Mouse (Mus musculus) CH12.LX (cell line): ENCODE results near the gene Tada2b. TPM values are rescaled to one million over a fixed set of nuclear protein-coding genes. Genes with fewer than 3 reads are reported as not detected.

ENCODE experiments used
- DNase-seq: peaks from one replicate; pipeline ENCODE4 v3.0.0-alpha.2; 2013; ENCODE audit errors: extremely low read depth
- H3K27ac ChIP-seq: 2 replicates; pipeline ENCODE4 v1.5.1; 2012; ENCODE audit warnings: low read depth, mild to moderate bottlenecking, control low read depth, moderate library complexity; ENCODE audit not compliant: insufficient read depth
- H3K27me3 ChIP-seq: replicated peaks from 2 replicates; pipeline ENCODE3; 2012; ENCODE audit warnings: inconsistent platforms
- H3K36me3 ChIP-seq, 2 experiments: replicated peaks in 1 of 2; 2 replicates each; pipeline versions ENCODE3 to v1.6.1; 2012; ENCODE audit warnings: inconsistent platforms in 1 of 2, low read length in 1 of 2, mild to moderate bottlenecking in 1 of 2, mixed read lengths in 1 of 2, moderate library complexity in 1 of 2; ENCODE audit not compliant: control insufficient read depth in 1 of 2, insufficient read depth in 1 of 2
- H3K4me1 ChIP-seq, 2 experiments: 2 replicates each; pipeline ENCODE4 v1.6.1; 2012; ENCODE audit warnings: inconsistent platforms in 1 of 2, moderate library complexity in 1 of 2; ENCODE audit not compliant: insufficient read depth in 2 of 2, control insufficient read depth in 1 of 2
- H3K4me2 ChIP-seq: 2 replicates; pipeline ENCODE4 v1.6.1; 2012; ENCODE audit warnings: low read depth, mild to moderate bottlenecking, control low read depth; ENCODE audit not compliant: poor library complexity, insufficient read depth, severe bottlenecking
- H3K4me3 ChIP-seq, 3 experiments: fragments of 150-350 bp in 1 of 3; sonication (generic) in 1 of 3; replicated peaks in 1 of 3; 2 replicates each; pipeline versions ENCODE3 to v1.5.1; 2011 to 2012; ENCODE audit warnings: low read depth in 2 of 3, low read length in 2 of 3, mild to moderate bottlenecking in 2 of 3, moderate library complexity in 2 of 3, control low read depth in 1 of 3, improper control_type of control experiment in 1 of 3, inconsistent platforms in 1 of 3, mixed read lengths in 1 of 3; ENCODE audit not compliant: poor library complexity in 1 of 3
- H3K79me2 ChIP-seq: replicated peaks from 2 replicates; pipeline ENCODE4 v1.6.1; 2012; ENCODE audit warnings: mild to moderate bottlenecking, moderate library complexity; ENCODE audit not compliant: control insufficient read depth, poor library complexity, insufficient read depth, severe bottlenecking; ENCODE audit errors: extremely low read depth
- H3K9ac ChIP-seq: 2 replicates; pipeline ENCODE4 v1.6.1; 2012; ENCODE audit warnings: low read depth, mild to moderate bottlenecking, control low read depth, moderate library complexity; ENCODE audit not compliant: insufficient read depth
- H3K9me3 ChIP-seq: replicated peaks from 2 replicates; pipeline ENCODE3; 2012; ENCODE audit warnings: low read length, inconsistent platforms, mixed read lengths
- BHLHE40 ChIP-seq: IDR thresholded peaks from 2 replicates; pipeline ENCODE4 v1.6.1; 2011; ENCODE audit warnings: mild to moderate bottlenecking, low read depth, low read length, improper control_type of control experiment
- CTCF ChIP-seq, 2 experiments: IDR thresholded peaks in 1 of 2; conservative IDR thresholded peaks in 1 of 2; 2 replicates each; pipeline ENCODE4 v1.5.1; 2011 to 2012; ENCODE audit warnings: low read depth in 2 of 2, low read length in 2 of 2, improper control_type of control experiment in 1 of 2, inconsistent platforms in 1 of 2, mild to moderate bottlenecking in 1 of 2, moderate library complexity in 1 of 2
- ELF1 ChIP-seq: IDR thresholded peaks from 2 replicates; pipeline ENCODE4 v1.6.1; 2014; ENCODE audit warnings: low read depth, mild to moderate bottlenecking, inconsistent platforms, low read length, improper control_type of control experiment
- EP300 ChIP-seq: IDR thresholded peaks from 2 replicates; pipeline ENCODE4 v1.6.1; 2011; ENCODE audit warnings: low read length, improper control_type of control experiment
- ETS1 ChIP-seq: conservative IDR thresholded peaks from 2 replicates; pipeline ENCODE4 v1.6.1; 2012; ENCODE audit warnings: low read depth, mild to moderate bottlenecking, inconsistent platforms, low read length, improper control_type of control experiment, moderate library complexity
- HCFC1 ChIP-seq: IDR thresholded peaks from 2 replicates; pipeline ENCODE4 v1.6.1; 2012; ENCODE audit warnings: low read depth, mild to moderate bottlenecking, inconsistent platforms, low read length, improper control_type of control experiment
- IRF4 ChIP-seq: IDR thresholded peaks from 2 replicates; pipeline ENCODE4 v1.6.1; 2014; ENCODE audit warnings: low read depth, mild to moderate bottlenecking, inconsistent platforms, low read length, improper control_type of control experiment
- JUND ChIP-seq: conservative IDR thresholded peaks from 2 replicates; pipeline ENCODE4 v1.6.1; 2011; ENCODE audit warnings: low read depth, low read length, improper control_type of control experiment
- MAX ChIP-seq: IDR thresholded peaks from 2 replicates; pipeline ENCODE4 v1.6.1; 2011; ENCODE audit warnings: low read length, improper control_type of control experiment
- MAZ ChIP-seq: IDR thresholded peaks from 2 replicates; pipeline ENCODE4 v1.6.1; 2012; ENCODE audit warnings: low read depth, mild to moderate bottlenecking, inconsistent platforms, low read length, improper control_type of control experiment, moderate library complexity
- MEF2A ChIP-seq: IDR thresholded peaks from 2 replicates; pipeline ENCODE4 v1.6.1; 2014; ENCODE audit warnings: low read depth, mild to moderate bottlenecking, inconsistent platforms, low read length, improper control_type of control experiment, borderline replicate concordance
- MXI1 ChIP-seq: IDR thresholded peaks from 2 replicates; pipeline ENCODE4 v1.6.1; 2011; ENCODE audit warnings: mild to moderate bottlenecking, low read depth, low read length, improper control_type of control experiment
- NELFE ChIP-seq: IDR thresholded peaks from 2 replicates; pipeline ENCODE4 v1.6.1; 2011; ENCODE audit warnings: low read depth, low read length, improper control_type of control experiment
- POLR2A ChIP-seq: IDR thresholded peaks from 2 replicates; pipeline ENCODE4 v1.6.1; 2011; ENCODE audit warnings: low read depth, mild to moderate bottlenecking, improper control_type of control experiment, low read length
- POLR2AphosphoS2 ChIP-seq: IDR thresholded peaks from 2 replicates; pipeline ENCODE4 v1.6.1; 2011; ENCODE audit warnings: low read depth, low read length, improper control_type of control experiment
- RAD21 ChIP-seq: IDR thresholded peaks from 2 replicates; pipeline ENCODE4 v1.6.1; 2011; ENCODE audit warnings: low read depth, mild to moderate bottlenecking, low read length, improper control_type of control experiment, moderate library complexity
- RCOR1 ChIP-seq: conservative IDR thresholded peaks from 2 replicates; pipeline ENCODE4 v1.6.1; 2012; ENCODE audit warnings: low read depth, mild to moderate bottlenecking, inconsistent platforms, low read length, improper control_type of control experiment
- SIN3A ChIP-seq: IDR thresholded peaks from 2 replicates; pipeline ENCODE4 v1.6.1; 2012; ENCODE audit warnings: low read length, improper control_type of control experiment, inconsistent platforms
- SMC3 ChIP-seq: IDR thresholded peaks from 2 replicates; pipeline ENCODE4 v1.6.1; 2011; ENCODE audit warnings: low read depth, low read length, improper control_type of control experiment
- TBP ChIP-seq: conservative IDR thresholded peaks from 2 replicates; pipeline ENCODE4 v1.6.1; 2011; ENCODE audit warnings: low read depth, low read length, improper control_type of control experiment
- TCF12 ChIP-seq: IDR thresholded peaks from 2 replicates; pipeline ENCODE4 v1.6.1; 2014; ENCODE audit warnings: low read depth, mild to moderate bottlenecking, inconsistent platforms, low read length, improper control_type of control experiment
- UBTF ChIP-seq: IDR thresholded peaks from 2 replicates; pipeline ENCODE4 v1.6.1; 2012; ENCODE audit warnings: low read depth, mild to moderate bottlenecking, inconsistent platforms, low read length, improper control_type of control experiment, moderate library complexity
- USF2 ChIP-seq: conservative IDR thresholded peaks from 2 replicates; pipeline ENCODE4 v1.6.1; 2011; ENCODE audit warnings: low read depth, low read length, improper control_type of control experiment
- ZC3H11A ChIP-seq: IDR thresholded peaks from 2 replicates; pipeline ENCODE4 v1.6.1; 2012; ENCODE audit warnings: low read depth, mild to moderate bottlenecking, inconsistent platforms, low read length, improper control_type of control experiment
- ZMIZ1 ChIP-seq: IDR thresholded peaks from 2 replicates; pipeline ENCODE4 v1.6.1; 2012; ENCODE audit warnings: low read depth, mild to moderate bottlenecking, inconsistent platforms, low read length, improper control_type of control experiment
- dilution Hi-C: fragments of 300-500 bp; cut with MboI; formaldehyde crosslinking; loops from 2 replicates; pipeline ENCODE4 v1.14.3; 2020; ENCODE audit warnings: low sequenced_read_pairs; ENCODE audit not compliant: extremely low pct_unique_long_range_greater_than_20kb, extremely low pct_ligation_motif_present
- in situ Hi-C: fragments of 300-500 bp; cut with MboI; formaldehyde crosslinking; loops from 3 replicates; pipeline ENCODE4 v1.14.3; 2019; ENCODE audit warnings: low sequenced_read_pairs, low pct_ligation_motif_present, low pct_unique_long_range_greater_than_20kb, mixed read lengths
- polyA plus RNA-seq: library from polyadenylated mRNA; unstranded; fragments of >175 nt; gene quantifications from 2 replicates; pipeline ENCODE4 v1.2.1, GENCODE M21; 2012; ENCODE audit warnings: low read depth; ENCODE audit not compliant: insufficient read length
- total RNA-seq, 2 experiments: library from RNA; depleted of rRNA; stranded (reverse); fragments of 300-350 nt in 1 of 2; fragments of >200 nt in 1 of 2; gene quantifications; 2 replicates each; pipeline ENCODE4 v1.2.3; 2012 to 2014

Tada2b gene
- total and polyA plus RNA-seq, 3 experiments, result 3.0 to 12.5 (median 4.8) TPM

DNA sequence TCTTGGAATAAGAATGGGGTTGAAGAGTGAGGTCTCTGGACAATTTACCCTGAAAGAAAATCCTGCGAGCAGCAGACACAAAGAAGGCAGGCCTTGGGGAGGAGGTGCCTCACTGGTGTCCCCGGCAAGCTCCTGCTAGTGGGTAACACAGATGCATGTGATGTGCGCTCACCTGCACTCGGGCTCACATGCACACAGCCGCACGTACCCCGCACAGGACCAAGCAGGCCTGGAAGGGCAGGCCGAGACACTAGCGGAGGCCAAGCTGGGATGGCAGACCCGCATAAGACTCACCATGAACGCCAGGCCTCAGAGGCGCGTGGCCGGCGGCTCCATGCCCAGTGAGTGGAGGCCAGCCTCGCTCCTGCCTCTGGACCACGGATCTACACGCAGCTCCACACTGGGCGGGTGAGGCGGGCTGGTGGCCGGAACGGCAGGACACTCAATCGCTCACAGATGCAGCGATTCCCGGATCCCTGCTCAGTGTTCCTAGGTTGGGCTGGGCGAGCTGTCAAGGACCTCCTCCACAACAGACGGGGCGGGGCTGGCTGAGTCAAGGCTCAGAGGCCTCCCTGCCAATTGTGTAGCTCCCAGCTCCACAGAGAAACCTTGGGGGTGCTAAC is 46.2 kb upstream of the Tada2b start:
- no peaks in the 10 kb centered on the region for H3K27me3 ChIP-seq
- DNase-seq, result peak; percentile 85
- TF ChIP-seq NELFE (peak; percentile 30; the same call in 1 of the 2 replicates), BHLHE40 (peak; percentile 29; the same call in 1 of the 2 replicates), USF2 (no peak), HCFC1 (peak; percentile 75), IRF4 (peak; percentile 64; the same call in 1 of the 2 replicates), TCF12 (peak; percentile 59), SIN3A (peak; percentile 92), MXI1 (peak; percentile 78; the same call in 1 of the 2 replicates), ELF1 (peak; percentile 65; the same call in 1 of the 2 replicates), POLR2A (peak; percentile 60), ETS1 (no peak), MAZ (peak; percentile 82; the same call in 1 of the 2 replicates), ZC3H11A (no peak), JUND (no peak), EP300 (no peak), CTCF (conservative IDR thresholded peaks at IDR 0.05 in 1 of 2, IDR thresholded peaks at IDR 0.05 in 1 of 2; ENCODE audit: low read depth in 2 of 2, low read length in 2 of 2) (no peak), SMC3 (peak; percentile 15; the same call in 1 of the 2 replicates), ZMIZ1 (peak; percentile 54; the same call in 1 of the 2 replicates), MEF2A (0 out of 2 replicates have a peak, but pooled peaks have one; percentile 26)
- peaks cover 0 to 40% of the 10 kb centered on the region in 2 experiments for H3K36me3 ChIP-seq
- H3K9me3 ChIP-seq, result no peaks in the 10 kb centered on the region
- in situ Hi-C loops, result no loop called here
- H3K27ac ChIP-seq, result no peak overlapping the region
- H3K9ac ChIP-seq, result peak overlapping the region; percentile 49
- peak overlapping the region; percentile 80 to 95 (median 90) for H3K4me3 ChIP-seq
- H3K4me1 ChIP-seq, result peaks cover 16 to 66% of the 10 kb centered on the region in 2 experiments
- H3K79me2 ChIP-seq, result 0 out of 2 replicates have a peak, but pooled peaks cover 2% of the 10 kb centered on the region
- dilution Hi-C loops, result no loop called here
- H3K4me2 ChIP-seq, result peak overlapping the region; percentile 81

DNA sequence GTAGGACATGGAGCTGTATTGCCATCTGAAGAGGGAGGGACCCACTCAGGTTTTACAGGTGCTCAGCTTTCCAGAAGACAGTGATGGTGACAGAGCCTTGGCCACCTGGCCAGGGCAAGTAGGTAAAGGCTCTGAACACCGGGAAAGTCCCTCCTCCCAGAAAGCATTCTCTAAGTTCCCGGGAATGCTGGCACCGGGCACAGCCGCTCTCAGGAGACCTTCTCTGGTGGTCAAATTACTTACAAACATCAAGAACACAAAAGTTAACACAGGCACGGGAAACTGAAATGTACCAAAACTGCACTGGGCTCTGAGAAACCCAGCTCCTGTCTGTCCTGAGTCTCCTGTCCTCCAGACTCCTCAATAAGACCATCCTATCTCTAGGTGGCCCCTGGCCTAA is 45.6 kb upstream of the Tada2b start:
- H3K27me3 ChIP-seq, result no peaks in the 10 kb centered on the region
- H3K36me3 ChIP-seq, result peaks cover 0 to 45% of the 10 kb centered on the region in 2 experiments
- TF ChIP-seq CTCF (conservative IDR thresholded peaks at IDR 0.05 in 1 of 2, IDR thresholded peaks at IDR 0.05 in 1 of 2; ENCODE audit: low read depth in 2 of 2, low read length in 2 of 2), result no peak
- no peak for TF ChIP-seq SMC3
- no peak for TF ChIP-seq MAZ
- no peak for TF ChIP-seq TBP
- no peak for TF ChIP-seq RAD21
- no peak for TF ChIP-seq POLR2AphosphoS2
- TF ChIP-seq UBTF, result no peak
- no peak for TF ChIP-seq MAX
- TF ChIP-seq NELFE, result no peak
- no peak for TF ChIP-seq RCOR1
- TF ChIP-seq HCFC1, result no peak
- no peak for TF ChIP-seq EP300
- H3K79me2 ChIP-seq, result 0 out of 2 replicates have a peak, but pooled peaks cover 2% of the 10 kb centered on the region
- DNase-seq, result no peak
- dilution Hi-C loops, result no loop called here
- H3K9me3 ChIP-seq, result no peaks in the 10 kb centered on the region
- peak overlapping the region; percentile 49 for H3K9ac ChIP-seq
- in situ Hi-C loops, result loop anchor here (5.0 kb wide), 1 partner anchor 53 kb away; no protein-coding TSS in a partner anchor
- H3K27ac ChIP-seq, result no peak overlapping the region
- peak overlapping the region; percentile 80 to 95 (median 90) for H3K4me3 ChIP-seq
- H3K4me2 ChIP-seq, result peak overlapping the region; percentile 81
- peaks cover 14 to 60% of the 10 kb centered on the region in 2 experiments for H3K4me1 ChIP-seq
